Mouse (Mus musculus): ENCODE data around the gene Adprhl2. TPM values are rescaled to one million over a fixed set of nuclear protein-coding genes. Genes with fewer than 3 reads are reported as not detected.

Gene Adprhl2
- polyA plus RNA-seq (2012; rRNA removed): 41.7 and 41.8 TPM in 2 replicates

DNA sequence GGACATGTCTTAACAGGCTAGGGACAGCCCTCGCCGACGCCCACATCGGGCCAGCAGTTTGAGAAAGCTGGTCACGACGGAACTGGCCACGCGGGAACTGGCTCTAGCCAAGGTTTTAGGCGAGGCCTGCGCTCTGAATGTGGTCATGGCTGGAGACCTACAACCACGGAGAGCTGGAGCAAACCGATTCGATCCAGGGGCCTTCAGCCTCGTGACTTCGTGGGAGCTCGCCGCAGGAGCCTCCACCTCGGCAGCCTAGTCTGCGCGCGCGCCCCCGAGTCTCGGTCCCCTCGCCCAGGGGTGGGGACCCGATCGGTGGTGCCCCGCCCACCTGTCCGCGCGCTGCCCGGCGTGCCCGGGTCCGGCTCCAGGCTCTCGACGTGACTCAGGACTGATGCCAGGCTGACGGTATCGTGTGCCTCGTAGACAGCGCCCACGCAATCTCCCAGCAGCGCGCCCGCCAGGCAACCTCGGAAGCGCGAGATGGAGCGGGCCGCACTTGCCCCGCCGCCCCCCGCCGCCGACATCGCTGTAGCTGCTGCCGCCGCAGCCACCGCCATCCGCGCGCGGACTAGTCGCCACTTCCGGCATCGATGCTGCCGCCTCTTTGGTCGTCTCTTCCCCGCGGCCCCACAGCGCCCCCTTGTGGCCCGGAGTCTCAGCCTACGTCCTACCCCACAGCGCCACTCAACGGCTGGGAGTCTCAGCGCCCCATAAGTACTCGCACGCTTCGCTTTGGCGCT lies at the start of gene Adprhl2:
Gene Adprhl2, minus strand, starts transcription at position 593 of the 743 bp plus-strand sequence.
- DNase-seq (ENCODE audit: extremely low spot score in 1 of 2, low spot score in 1 of 2): peak; percentile 92 to 100

DNA sequence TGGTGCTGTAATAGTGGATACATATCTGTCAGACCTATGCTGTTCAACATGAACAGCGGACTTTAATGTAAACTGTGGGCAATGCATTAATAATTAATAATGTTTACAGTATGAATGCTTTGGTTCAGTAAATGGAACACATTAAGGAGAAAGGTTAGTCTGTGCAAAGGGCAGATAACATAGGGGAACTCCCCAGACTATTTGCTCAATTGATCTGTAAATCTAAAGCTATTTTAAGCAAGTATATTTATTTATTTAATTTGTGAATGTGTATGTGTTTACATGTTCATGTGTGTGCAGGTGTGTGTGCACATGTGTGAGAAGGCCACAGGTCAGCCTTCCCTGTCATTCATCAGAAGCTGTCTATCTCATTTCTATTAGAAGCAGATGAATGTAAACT lies 38.6 kb upstream of the Adprhl2 start:
- DNase-seq (ENCODE audit: extremely low spot score in 1 of 2, low spot score in 1 of 2): no peak

DNA sequence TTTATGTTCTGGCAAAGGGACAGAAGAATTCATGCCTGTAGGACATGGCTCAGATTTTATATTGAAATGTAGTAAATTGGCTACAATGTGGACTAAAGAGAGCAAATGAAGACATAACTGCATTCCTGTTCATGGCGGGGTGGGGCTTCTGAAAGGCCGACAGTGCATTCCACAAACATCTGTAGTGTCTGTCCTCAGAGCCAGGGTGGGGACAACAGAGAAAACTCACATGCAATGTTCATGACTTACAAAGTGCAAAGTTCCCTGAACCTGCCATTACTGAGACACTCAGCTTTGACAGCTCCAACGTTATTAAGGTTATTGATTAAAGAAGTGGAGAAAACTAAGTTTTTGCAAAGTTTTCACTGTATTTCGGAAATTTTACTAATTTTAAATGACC lies 21.9 kb upstream of the Adprhl2 start:
- no peak for DNase-seq (ENCODE audit: extremely low spot score in 1 of 2, low spot score in 1 of 2)

DNA sequence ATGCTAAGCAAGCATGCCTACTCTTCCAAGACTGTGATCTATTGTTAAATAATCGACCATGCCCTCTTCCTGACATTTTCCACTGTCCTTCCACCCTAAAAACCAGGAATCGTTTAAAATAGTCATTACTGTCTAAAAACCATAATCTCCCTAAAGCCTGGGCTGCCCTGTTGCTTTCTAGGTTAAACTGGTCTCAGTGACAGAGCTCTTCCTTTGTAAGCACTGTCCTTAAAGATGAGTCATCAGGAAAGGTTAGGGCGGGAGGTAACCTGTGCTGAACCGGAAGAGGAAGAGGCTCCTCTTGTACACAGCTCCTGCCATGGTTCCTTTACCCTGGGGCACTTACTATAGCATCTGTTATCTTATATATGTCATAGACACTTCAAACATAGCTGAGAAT lies 18.0 kb upstream of the Adprhl2 start:
- no peak for DNase-seq (ENCODE audit: extremely low spot score in 1 of 2, low spot score in 1 of 2)

DNA sequence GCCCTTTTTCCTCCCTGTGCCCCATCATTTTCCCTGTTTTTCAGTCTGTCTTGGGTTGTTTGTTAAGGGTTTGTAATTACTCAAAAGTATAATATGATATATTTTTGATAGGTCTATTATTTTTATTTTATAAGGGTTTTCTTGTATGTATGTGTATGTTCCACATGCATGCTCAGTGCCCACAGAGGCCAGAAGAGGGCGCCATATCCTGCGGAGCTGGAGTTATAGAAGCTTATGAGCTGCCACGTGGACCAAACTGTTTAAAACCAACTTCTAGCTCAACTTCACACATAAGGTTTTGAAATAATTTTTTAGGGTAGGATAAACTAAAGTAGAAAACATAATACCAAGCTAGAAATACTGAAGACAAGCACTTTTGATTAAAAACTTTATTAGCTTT lies 10.9 kb upstream of the Adprhl2 start:
- DNase-seq (ENCODE audit: extremely low spot score in 1 of 2, low spot score in 1 of 2): no peak

DNA sequence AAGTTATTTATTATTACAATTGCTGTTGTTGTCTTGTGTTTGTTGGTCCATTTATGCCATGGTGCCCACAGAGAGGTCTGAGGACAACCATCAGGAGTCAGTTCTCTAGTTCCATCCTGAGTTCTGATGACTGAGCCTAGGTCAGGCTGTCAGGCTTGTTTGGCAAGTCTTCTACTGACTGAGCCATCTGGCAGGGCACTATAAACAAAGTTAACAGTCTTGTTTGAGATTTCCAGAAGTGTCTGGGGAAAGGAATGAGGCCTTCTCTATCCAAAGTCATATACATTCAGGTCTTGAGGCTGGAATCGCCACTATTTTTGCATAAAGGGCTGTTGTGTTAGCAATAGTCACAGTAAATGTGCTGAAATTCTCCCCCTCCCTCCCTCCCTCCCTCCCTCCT lies 10.2 kb upstream of the Adprhl2 start:
- DNase-seq (ENCODE audit: extremely low spot score in 1 of 2, low spot score in 1 of 2): no peak

DNA sequence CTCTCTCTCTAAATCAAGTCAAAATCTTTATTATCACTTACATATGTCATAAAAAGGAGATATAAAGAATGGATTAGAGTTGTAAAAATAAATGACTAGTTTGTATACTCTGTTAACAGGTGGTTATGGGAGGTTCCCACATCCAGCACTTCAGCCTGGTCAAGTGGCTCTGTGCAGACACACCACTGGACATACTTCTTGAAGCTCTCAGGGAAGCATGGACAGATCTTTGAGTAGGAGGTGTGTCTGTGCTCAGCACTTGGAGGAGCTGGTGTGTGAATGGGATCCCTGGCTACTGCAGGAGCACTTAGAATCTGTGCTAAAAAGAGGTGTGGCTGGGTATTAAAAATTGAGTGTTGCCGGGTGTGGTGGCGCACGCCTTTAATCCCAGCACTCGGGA lies 8.8 kb upstream of the Adprhl2 start:
- DNase-seq (ENCODE audit: extremely low spot score in 1 of 2, low spot score in 1 of 2): no peak

DNA sequence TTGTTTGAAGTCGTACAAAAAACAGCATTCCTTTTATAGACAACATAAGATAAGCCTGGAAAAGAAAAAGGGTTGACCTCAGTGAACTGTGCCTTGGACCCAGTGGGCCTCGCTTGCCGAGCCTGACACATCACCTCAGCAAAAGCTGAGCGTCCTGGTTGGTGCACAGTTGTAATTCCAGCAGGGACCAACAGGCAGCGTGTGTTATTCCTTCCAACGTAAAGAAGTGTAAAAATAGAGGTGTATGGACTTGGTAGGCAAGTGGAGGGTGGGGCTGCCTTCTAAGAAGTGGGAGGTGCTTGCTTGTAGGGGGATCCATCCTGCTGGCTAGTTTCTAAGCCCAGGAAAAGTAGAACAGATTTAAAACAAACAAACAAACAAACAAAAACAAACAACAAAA lies 4.5 kb upstream of the Adprhl2 start:
- no peak for DNase-seq (ENCODE audit: extremely low spot score in 1 of 2, low spot score in 1 of 2)

DNA sequence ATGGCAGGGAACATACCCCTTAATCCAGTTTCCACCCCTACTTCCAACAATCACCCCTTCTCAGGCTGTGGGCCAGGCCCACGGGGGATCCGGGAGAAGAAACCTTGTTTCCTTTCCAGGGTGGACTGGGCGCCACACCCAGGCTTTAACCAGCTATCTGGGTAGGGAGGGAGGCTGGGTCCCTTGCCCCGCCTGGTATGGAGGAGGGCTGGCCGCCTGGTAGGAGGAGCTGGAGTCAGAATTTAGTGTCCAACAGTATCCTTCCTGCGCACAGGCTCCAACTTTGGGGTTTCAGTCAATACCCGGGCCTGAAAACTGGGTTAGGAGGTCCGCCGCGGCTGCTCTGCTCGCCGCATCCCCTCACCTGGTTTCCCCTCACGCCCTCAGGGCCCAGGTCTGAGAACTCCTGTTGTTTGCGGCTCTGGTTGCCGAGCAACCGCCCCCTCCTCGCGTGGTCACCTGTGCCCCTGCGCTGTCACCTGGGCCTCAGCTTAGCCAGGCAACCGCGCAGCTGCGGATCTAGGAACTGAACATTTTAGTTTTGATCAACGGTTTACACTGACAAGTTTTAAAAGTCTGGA lies 3.9 kb upstream of the Adprhl2 start, which contains the start of gene Tekt2:
Gene Tekt2, minus strand, starts transcription at position 408 of the 581 bp plus-strand sequence.
- no peak for DNase-seq (ENCODE audit: extremely low spot score in 1 of 2, low spot score in 1 of 2)

DNA sequence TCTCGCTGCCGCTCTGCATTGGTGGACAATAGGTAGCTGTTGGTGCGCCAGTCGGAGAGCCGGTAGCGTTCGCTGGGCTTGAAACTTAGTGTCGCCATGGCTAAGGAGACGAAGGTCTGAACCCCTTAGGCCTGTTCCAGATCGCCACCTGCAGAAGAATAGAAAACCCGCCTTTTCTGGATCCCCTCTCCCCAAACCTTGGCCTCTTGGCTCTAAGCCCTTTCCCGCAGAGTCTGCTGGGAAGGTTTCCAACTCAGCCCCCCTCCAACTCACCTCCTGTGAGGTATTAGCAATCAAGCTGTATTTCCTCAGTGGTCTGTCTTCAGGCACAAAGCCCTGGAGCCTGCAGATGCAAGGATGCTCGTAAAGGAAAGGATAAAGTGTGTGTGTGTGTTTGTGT lies 3.4 kb upstream of the Adprhl2 start:
- DNase-seq (ENCODE audit: extremely low spot score in 1 of 2, low spot score in 1 of 2): no peak

DNA sequence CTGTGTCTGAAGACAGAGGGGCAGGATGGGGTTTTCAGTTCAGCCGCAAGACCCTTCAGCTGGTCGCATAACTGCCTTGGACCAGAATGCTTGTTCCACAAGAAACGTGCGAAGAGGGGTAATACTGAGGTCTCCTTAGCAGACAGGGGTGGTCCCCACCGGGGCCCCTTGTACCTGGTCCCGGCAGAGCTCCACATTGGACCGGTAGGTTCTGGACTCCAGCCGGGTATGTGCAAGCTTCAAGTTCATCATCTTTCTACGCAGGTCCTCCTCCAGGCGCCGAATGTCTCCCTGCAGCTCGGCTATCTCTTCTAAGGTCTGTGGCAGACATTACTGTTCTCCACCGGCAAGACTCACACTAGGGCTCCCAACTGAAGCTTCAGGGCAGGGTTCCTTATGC lies 1.1 kb upstream of the Adprhl2 start:
- DNase-seq (ENCODE audit: extremely low spot score in 1 of 2, low spot score in 1 of 2): no peak

DNA sequence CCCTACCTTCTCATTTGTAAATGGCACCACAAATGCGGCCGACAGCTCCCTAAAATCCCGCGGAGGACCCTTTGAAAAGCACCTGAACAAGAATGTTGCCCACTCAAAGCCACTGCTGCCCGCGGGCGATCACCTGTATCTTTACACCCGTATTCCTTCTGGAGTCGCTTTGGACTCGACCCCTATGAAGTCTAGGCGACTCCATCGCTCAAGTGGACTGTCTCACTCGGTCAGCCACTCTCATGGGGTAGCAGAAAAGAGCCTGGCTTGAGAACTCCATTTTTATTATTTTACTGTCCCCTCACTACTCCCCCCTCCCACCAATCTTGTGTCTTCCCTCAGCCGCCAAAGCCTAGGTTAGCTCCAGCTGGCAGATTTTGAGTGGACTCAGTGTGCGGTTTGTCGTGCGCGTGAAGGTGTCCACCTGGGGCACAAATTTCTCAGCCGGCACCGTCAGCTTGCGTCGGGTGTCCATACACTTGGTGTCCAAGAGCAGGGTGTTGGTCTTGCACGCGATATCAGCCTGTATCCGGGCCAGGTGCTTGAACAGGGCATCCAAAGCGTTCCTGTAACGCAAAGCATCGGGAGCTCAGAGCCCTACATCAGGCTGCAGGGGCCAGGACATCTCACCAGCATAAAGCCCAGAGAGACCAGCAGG lies 480 bp upstream of the Adprhl2 start:
- no peak for DNase-seq (ENCODE audit: extremely low spot score in 1 of 2, low spot score in 1 of 2)

DNA sequence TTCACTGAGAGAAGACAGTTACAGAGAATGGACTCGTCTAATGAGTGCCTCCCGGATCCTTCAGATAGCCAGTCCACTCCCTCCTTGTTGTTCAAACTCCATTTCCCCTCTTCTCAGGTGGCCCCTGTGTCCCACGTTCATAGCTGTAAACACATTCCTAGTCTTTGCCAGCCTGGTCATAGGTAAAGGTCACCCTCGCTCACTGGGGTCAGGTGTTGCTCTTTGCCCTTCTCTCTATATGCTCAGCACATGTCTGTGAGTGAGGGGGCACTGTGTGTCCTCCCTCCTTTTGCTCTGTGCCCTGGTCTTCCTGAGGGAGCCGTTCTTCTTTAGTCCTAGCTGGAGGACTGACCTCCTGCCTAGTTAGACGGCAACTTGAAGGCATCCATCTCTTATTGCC lies 1.7 kb downstream of the Adprhl2 start:
- DNase-seq (ENCODE audit: extremely low spot score in 1 of 2, low spot score in 1 of 2): no peak

DNA sequence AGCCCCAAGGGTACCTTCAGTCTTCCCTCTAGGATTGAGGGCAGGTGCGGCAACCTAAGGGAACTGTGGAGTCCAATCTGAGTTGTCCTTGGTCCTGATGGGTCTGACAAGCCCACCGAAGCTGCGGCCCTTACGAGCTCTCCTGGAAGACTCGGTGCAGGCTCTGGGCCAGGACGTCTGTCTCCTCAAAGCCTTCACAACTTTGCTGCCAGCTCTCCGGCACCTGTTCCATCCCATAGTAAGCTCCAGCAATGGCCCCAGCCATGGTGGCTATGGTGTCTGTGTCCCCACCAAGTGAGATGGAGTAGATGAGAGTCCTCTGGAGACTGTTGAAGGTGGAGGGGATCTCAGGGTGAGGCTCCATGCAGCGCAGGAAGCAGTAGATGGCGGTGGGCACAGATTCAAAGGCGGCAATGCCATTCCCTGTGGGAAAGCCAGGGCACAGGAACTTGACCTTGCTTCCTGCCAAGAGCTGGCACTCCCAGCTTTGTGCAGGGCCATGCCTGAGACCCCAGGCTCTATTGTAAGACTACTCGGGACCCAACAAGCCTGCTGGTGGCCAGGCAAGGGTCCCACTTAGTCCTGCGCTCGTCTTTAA lies 5.0 kb downstream of the Adprhl2 start:
- DNase-seq (ENCODE audit: extremely low spot score in 1 of 2, low spot score in 1 of 2): no peak

DNA sequence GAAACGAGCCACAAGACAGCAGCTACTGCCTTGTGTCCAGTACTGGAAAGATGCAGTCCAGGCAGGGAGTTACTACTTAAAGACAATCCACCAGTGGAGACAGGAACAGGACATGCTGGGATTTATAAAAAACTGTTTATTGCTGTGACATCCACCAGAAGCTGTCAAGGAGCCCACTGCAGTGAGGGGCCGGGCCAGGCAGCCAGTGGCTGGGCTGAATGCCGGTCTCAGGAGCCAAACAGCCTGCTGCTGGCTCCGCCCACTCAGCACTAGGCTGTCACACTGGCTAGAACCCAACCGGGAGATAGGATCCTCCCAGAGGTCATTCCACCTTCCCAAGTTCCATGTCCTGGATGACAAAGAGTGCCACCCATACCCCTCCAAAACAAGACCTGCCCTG lies 5.6 kb downstream of the Adprhl2 start:
- peak in 1 of 2 experiments; percentile 30 for DNase-seq (ENCODE audit: extremely low spot score in 1 of 2, low spot score in 1 of 2)

DNA sequence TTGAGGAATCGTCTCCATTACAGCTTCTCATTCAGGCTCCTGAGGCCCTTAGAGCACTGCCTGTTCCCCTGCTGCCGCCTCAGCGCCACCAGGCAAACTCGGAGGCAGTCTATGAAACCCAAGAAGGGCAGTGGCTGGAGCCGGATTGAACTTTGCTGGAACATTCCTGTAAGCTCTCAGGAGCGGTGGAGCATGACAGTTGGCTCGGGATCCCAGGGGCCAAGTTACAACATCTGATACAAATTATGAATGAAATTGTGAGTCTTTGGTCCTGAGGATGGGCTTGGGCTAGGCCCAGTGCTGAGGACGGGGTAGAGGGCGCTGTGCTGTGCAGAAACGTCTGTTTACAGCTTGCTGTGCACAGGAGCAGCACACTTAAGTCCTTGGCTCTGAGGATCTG lies 7.1 kb downstream of the Adprhl2 start:
- no peak for DNase-seq (ENCODE audit: extremely low spot score in 1 of 2, low spot score in 1 of 2)

DNA sequence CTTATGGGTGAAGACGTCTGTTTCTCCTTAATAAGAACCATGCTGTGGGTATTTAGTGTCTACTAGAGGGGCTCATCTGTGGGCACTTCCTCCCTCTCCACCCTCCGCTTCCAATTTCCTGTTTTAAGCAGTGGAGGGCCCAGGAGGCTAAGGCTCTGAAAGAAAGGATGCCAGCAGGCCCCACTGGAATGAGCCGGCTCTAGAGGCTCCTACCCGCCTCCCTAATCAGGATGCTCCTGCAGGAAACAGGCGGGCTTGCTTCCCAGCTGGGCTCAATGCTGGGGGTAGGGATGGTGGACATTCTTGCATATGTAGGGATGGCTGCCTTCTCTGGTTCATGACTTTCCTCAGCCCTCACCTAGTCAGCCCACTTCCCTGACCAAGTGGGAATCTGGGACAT lies 8.3 kb downstream of the Adprhl2 start:
- no peak for DNase-seq (ENCODE audit: extremely low spot score in 1 of 2, low spot score in 1 of 2)

DNA sequence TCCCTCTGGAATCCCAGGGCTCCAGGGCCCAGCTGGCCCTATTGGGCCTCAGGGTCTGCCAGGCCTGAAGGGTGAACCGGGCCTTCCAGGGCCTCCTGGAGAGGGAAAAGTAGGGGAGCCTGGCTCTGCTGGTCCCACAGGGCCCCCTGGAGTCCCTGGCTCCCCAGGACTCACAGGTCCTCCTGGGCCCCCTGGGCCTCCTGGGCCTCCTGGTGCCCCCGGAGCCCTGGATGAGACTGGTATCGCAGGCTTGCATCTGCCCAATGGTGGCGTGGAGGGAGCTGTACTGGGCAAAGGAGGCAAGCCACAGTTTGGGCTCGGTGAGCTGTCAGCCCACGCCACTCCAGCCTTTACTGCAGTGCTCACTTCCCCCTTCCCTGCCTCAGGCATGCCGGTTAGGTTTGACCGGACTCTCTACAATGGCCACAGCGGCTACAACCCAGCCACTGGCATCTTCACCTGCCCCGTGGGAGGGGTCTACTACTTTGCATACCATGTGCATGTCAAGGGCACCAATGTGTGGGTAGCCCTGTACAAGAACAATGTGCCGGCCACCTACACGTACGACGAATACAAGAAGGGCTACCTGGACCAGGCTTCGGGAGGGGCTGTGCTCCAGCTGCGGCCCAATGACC lies 9.8 kb downstream of the Adprhl2 start:
- DNase-seq (ENCODE audit: extremely low spot score in 1 of 2, low spot score in 1 of 2): no peak

DNA sequence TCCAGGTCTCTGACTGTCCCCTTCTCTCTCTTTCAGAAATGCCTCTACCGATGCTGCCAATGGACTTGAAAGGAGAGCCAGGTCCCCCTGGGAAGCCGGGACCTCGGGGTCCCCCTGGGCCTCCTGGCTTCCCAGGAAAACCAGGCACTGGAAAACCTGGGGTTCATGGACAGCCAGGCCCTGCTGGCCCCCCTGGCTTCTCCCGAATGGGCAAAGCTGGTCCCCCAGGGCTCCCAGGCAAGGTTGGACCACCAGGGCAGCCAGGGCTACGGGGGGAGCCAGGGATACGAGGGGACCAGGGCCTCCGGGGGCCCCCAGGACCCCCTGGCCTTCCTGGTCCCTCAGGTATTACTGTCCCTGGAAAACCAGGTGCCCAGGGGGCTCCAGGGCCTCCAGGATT lies 11.2 kb downstream of the Adprhl2 start:
- no peak for DNase-seq (ENCODE audit: extremely low spot score in 1 of 2, low spot score in 1 of 2)

DNA sequence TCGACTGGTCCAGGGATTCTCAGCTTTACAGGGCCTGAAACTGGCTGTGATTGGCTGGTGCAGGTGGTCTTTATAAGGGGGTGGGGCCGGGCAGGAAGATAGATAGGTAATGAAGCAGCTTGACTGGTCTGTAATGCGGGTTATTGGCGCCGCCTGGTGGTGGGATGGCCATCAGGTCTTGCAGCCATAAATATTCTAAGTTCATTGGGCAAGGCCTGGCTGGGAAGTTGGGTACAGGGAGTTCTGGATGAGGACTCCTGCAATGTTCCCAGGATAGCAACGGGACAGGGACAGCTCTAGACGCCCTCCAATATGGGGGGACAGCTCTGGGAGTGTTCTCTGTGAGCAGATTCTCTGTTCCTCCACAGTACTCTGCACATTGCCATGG lies 11.6 kb downstream of the Adprhl2 start:
- peak; percentile 59 to 93 for DNase-seq (ENCODE audit: extremely low spot score in 1 of 2, low spot score in 1 of 2)
